Mouse (Mus musculus) small intestine, adult 2 months (tissue): ENCODE measurements around the gene Pdia5.

Source experiments
- CTCF ChIP-seq: fragments of 200-500 bp; IDR thresholded peaks from 2 replicates; pipeline ENCODE4 v1.5.1; 2012; ENCODE audit warnings: low read depth, mild to moderate bottlenecking, control low read depth, inconsistent platforms, low read length, moderate library complexity, mixed read lengths; ENCODE audit not compliant: insufficient replicate concordance, insufficient read length; ENCODE audit errors: extremely low read depth
- POLR2A ChIP-seq: fragments of 200-500 bp; IDR thresholded peaks from 2 replicates; pipeline ENCODE4 v1.6.1; 2012; ENCODE audit warnings: low read depth, mild to moderate bottlenecking, control low read depth, inconsistent platforms, low read length, moderate library complexity

- no peak for TF ChIP-seq POLR2A
- no peak for TF ChIP-seq CTCF
Observed at GRCm38 (mm10) chr16:35403356-35403755, 87.3 kb downstream of the Pdia5 start.
